Mouse (Mus musculus): ENCODE results near the gene Gm11084. TPM values are rescaled to one million over a fixed set of nuclear protein-coding genes. Genes with fewer than 3 reads are reported as not detected.

Gene Gm11084
- total RNA-seq, 4 experiments from 2014 or later, result not detected

DNA sequence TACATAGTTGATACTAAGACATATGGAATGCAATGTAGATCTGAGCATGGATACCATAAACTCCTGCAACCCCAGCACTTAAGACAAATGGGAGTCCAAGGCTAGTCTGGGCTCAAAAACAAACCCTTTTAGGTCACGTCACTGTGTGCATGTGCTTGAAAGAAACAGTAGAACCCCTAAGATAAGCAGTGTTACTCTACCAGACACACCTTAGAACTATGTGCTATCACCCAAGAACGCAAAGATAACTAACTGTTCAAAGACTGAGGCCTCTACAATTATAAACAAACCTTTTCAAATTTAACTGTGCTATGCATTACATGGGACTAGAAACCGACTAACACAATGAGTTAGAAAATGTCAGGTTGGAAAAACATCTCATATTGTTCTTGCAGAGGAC, 33.5 kb downstream of the Gm11084 start:
- no peak for DNase-seq (ENCODE audit: low spot score in 2 of 2)

- DNase-seq (ENCODE audit: low spot score in 2 of 2), result no peak
Observed at GRCm38 (mm10) chr2:72935937-72936336, 50.6 kb downstream of the Gm11084 start.

DNA sequence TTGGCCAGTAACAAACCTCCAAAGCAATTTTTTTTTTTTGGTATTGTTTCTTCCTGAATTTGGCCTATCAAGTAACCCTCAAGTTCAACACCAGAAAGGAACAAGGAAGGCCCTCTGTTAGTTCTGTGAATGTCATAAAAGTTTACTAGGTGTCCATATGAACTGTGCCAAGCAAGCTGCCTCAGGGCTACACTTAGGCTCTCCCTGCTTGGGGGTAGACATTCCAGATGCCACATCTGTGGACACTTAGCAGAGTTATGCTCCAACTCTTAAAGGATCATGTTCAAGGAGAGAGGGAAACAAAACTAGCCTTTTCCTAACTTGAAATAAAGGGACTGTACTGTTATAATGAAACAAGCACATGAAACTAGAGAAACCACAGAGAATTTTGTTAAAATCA, 54.3 kb downstream of the Gm11084 start:
- no peak for DNase-seq (ENCODE audit: low spot score in 2 of 2)

GRCm38 (mm10) chr2:72924981-72925380, 61.5 kb downstream of the Gm11084 start:
- DNase-seq (ENCODE audit: low spot score in 2 of 2), result no peak

Small RNA genes within 50 kb of the gene (microRNA-seq; reads per million reads assigned to microRNA genes)
- gene Gm25960, result not detected

Other genes with a start within 250 kb of the Gm11084 start
- gene Sp3, start 6.3 kb downstream of the Gm11084 start, total RNA-seq (2022), result 10 to 100 TPM; 16.5 to 19.1 (median 18.7) TPM
- gene Ola1, start 232.2 kb upstream of the Gm11084 start, total RNA-seq (2022), result 10 to 100 TPM; 49.7 to 61.4 (median 53.0) TPM

Data from gastrocnemius, adult 8-10 months (tissue).